Mouse (Mus musculus) C2C12 (cell line): Measurements from ENCODE around the gene Dtd1. TPM values are rescaled to one million over a fixed set of nuclear protein-coding genes. Genes with fewer than 3 reads are reported as not detected.

ENCODE experiments used
- H3K27me3 ChIP-seq: one replicate; pipeline ENCODE4 v1.6.1; 2011; ENCODE audit not compliant: control insufficient read depth, insufficient read depth, insufficient read length
- H3K36me3 ChIP-seq: one replicate; pipeline ENCODE4 v1.6.1; 2011; ENCODE audit not compliant: control insufficient read depth, insufficient read depth
- H3K4me3 ChIP-seq: one replicate; pipeline ENCODE4 v1.5.1; 2011; ENCODE audit warnings: mild to moderate bottlenecking, control low read depth; ENCODE audit not compliant: poor library complexity, insufficient read depth, severe bottlenecking
- H3K79me2 ChIP-seq: one replicate; pipeline ENCODE4 v1.6.1; 2011; ENCODE audit not compliant: control insufficient read depth, insufficient read depth
- H3K79me3 ChIP-seq: one replicate; pipeline ENCODE4 v1.6.1; 2011; ENCODE audit warnings: low read depth, control low read depth
- H3ac ChIP-seq: one replicate; pipeline ENCODE3; 2011; ENCODE audit warnings: low read depth; ENCODE audit not compliant: control insufficient read depth, insufficient read length
- CEBPB ChIP-seq: IDR thresholded peaks from one replicate; pipeline ENCODE4 v1.6.1; 2011; ENCODE audit warnings: low read depth, mild to moderate bottlenecking, control low read depth, moderate library complexity
- CTCF ChIP-seq: IDR thresholded peaks from one replicate; pipeline ENCODE4 v1.5.1; 2011; ENCODE audit not compliant: control insufficient read depth, insufficient read depth, insufficient read length
- FOSL1 ChIP-seq: IDR thresholded peaks from one replicate; pipeline ENCODE4 v1.8.0; 2011; ENCODE audit warnings: mild to moderate bottlenecking, low read length; ENCODE audit not compliant: poor library complexity, insufficient read depth, severe bottlenecking
- MAX ChIP-seq: IDR thresholded peaks from one replicate; pipeline ENCODE4 v1.6.1; 2011; ENCODE audit warnings: mild to moderate bottlenecking, control low read depth
- MYOD1 ChIP-seq: IDR thresholded peaks from one replicate; pipeline ENCODE4 v1.6.1; 2011; ENCODE audit warnings: low read depth; ENCODE audit not compliant: control insufficient read depth, insufficient read length
- MYOG ChIP-seq: IDR thresholded peaks from one replicate; pipeline ENCODE4 v1.6.1; 2011; ENCODE audit not compliant: control insufficient read depth, insufficient read length; ENCODE audit errors: extremely low read depth
- USF1 ChIP-seq: IDR thresholded peaks from one replicate; pipeline ENCODE4 v1.6.1; 2011; ENCODE audit warnings: low read depth, mild to moderate bottlenecking, control low read depth, moderate library complexity
- polyA plus RNA-seq: library from polyadenylated mRNA; unstranded; fragments of >200 nt; fragmentation: generic; extraction: Trizol; gene quantifications from one replicate; pipeline ENCODE4 v1.2.1, GENCODE M21; 2012; ENCODE audit warnings: missing spikeins

The Dtd1 gene
- polyA plus RNA-seq, 1 experiment, result 7.1 TPM

- no peaks in the 10 kb centered on the region for H3K79me2 ChIP-seq
- TF ChIP-seq MAX (no peak), CEBPB (no peak), CTCF (no peak), MYOG (no peak), USF1 (no peak), MYOD1 (no peak)
- no peaks in the 10 kb centered on the region for H3K36me3 ChIP-seq
These were observed 110.0 kb downstream of the Dtd1 start for GRCm38 (mm10) chr2:144709704-144710103.

GRCm38 (mm10) chr2:144714596-144714995 is 114.9 kb downstream of the Dtd1 start:
- Histone ChIP-seq H3K79me3 (no peaks in the 10 kb centered on the region), H3K27me3 (no peaks in the 10 kb centered on the region), H3K4me3 (no peak overlapping the region), H3K79me2 (no peaks in the 10 kb centered on the region), H3K36me3 (no peaks in the 10 kb centered on the region), H3ac (no peak overlapping the region)
- TF ChIP-seq CEBPB, result no peak
- no peak for TF ChIP-seq MAX
- no peak for TF ChIP-seq USF1
- TF ChIP-seq CTCF, result no peak

More at GRCm38 (mm10) chr2:144709704-144710103, 110.0 kb downstream of the Dtd1 start:
- Histone ChIP-seq H3K79me3 (no peaks in the 10 kb centered on the region), H3K27me3 (no peaks in the 10 kb centered on the region), H3ac (no peak overlapping the region), H3K4me3 (no peak overlapping the region)

GRCm38 (mm10) chr2:144715211-144715768 is 115.6 kb downstream of the Dtd1 start:
- H3K27me3 ChIP-seq, result no peaks in the 10 kb centered on the region
- TF ChIP-seq USF1 (no peak), MYOD1 (no peak), MYOG (no peak), MAX (no peak), CTCF (no peak), CEBPB (no peak), FOSL1 (no peak)
- no peak overlapping the region for H3K4me3 ChIP-seq

GRCm38 (mm10) chr2:144716248-144716647 is 116.6 kb downstream of the Dtd1 start:
- H3K79me3 ChIP-seq, result no peaks in the 10 kb centered on the region
- no peak overlapping the region for H3K4me3 ChIP-seq
- H3ac ChIP-seq, result no peak overlapping the region
- H3K79me2 ChIP-seq, result no peaks in the 10 kb centered on the region
- H3K27me3 ChIP-seq, result no peaks in the 10 kb centered on the region
- TF ChIP-seq CTCF (no peak), MYOD1 (no peak), CEBPB (no peak), MAX (no peak), USF1 (no peak), MYOG (no peak), FOSL1 (no peak)
- H3K36me3 ChIP-seq, result no peaks in the 10 kb centered on the region

More at GRCm38 (mm10) chr2:144715211-144715768, 115.6 kb downstream of the Dtd1 start:
- Histone ChIP-seq H3K79me2 (no peaks in the 10 kb centered on the region), H3ac (no peak overlapping the region), H3K79me3 (no peaks in the 10 kb centered on the region), H3K36me3 (no peaks in the 10 kb centered on the region)

GRCm38 (mm10) chr2:144718273-144718672 is 118.6 kb downstream of the Dtd1 start:
- H3K27me3 ChIP-seq, result no peaks in the 10 kb centered on the region
- no peak overlapping the region for H3ac ChIP-seq
- TF ChIP-seq MYOD1, result no peak
- TF ChIP-seq FOSL1, result no peak
- TF ChIP-seq MYOG, result no peak
- no peak for TF ChIP-seq CEBPB
- no peak for TF ChIP-seq MAX
- TF ChIP-seq USF1, result no peak
- no peak for TF ChIP-seq CTCF
- H3K36me3 ChIP-seq, result no peaks in the 10 kb centered on the region
- no peaks in the 10 kb centered on the region for H3K79me3 ChIP-seq
- H3K79me2 ChIP-seq, result no peaks in the 10 kb centered on the region
- no peak overlapping the region for H3K4me3 ChIP-seq

GRCm38 (mm10) chr2:144719294-144719693 is 119.6 kb downstream of the Dtd1 start:
- H3K79me2 ChIP-seq, result no peaks in the 10 kb centered on the region
- H3ac ChIP-seq, result no peak overlapping the region
- no peaks in the 10 kb centered on the region for H3K36me3 ChIP-seq
- TF ChIP-seq MYOG (no peak), CTCF (no peak), MYOD1 (no peak), CEBPB (no peak), FOSL1 (no peak), USF1 (no peak), MAX (no peak)
- H3K27me3 ChIP-seq, result no peaks in the 10 kb centered on the region
- no peak overlapping the region for H3K4me3 ChIP-seq
- no peaks in the 10 kb centered on the region for H3K79me3 ChIP-seq
